Mouse (Mus musculus) bone marrow, adult 2 months (tissue): ENCODE data around the gene Blvra.
"Not testable (repeated sequence)": the region's sequence is repeated elsewhere in the genome, so short reads cannot be mapped to it uniquely, and the experiment has no call there.

Experiments
- CTCF ChIP-seq: fragments of 200-500 bp; IDR thresholded peaks from 2 replicates; pipeline ENCODE4 v1.5.1; 2011; ENCODE audit warnings: low read length, control low read depth; ENCODE audit not compliant: control insufficient read depth, insufficient read depth
- POLR2A ChIP-seq: fragments of 200-500 bp; IDR thresholded peaks from 2 replicates; pipeline ENCODE4 v1.6.1; 2011; ENCODE audit warnings: low read depth, mild to moderate bottlenecking, control low read depth, low read length, borderline replicate concordance; ENCODE audit not compliant: control insufficient read depth

DNA sequence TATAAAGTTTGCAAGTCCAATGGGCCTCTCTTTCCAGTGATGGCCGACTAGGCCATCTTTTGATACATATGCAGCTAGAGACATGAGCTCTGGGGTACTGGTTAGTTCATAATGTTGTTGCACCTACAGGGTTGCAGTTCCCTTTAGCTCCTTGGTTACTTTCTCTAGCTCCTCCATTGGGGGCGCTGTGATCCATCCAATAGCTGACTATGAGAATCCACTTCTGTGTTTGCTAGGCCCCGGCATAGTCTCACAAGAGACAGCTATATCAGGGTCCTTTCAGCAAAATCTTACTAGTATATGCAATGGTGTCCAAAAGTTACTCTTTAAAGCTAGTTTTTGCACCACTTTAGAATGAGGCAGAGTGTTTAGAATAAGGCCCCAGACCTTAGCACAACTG lies 64.8 kb downstream of the Blvra start:
- not testable (repeated sequence) for TF ChIP-seq CTCF, POLR2A
